In genomic region chr16:97310570-97310846, GRCm38 (mm10) we compare ENCODE assay signal across 9 mouse cellular contexts. TPM values are rescaled to one million over a fixed set of nuclear protein-coding genes. Genes with fewer than 3 reads are reported as not detected.
DNase-seq lines count a peak whose midpoint lies in the region; ATAC-seq and TF ChIP-seq lines count a peak whose summit lies in the region.
"Had no signal": no experiment of that assay in that cellular context is flagged by ENCODE, and none has a peak within 500 bp of the region (broad histone marks: within the 10 kb centered on the region; RNA-seq: fewer than 3 reads in every experiment).

No protein-coding gene starts in this region.

- H3K9me3 ChIP-seq in kidney, embryonic 16.5 days (ENCODE audit: low read length) = no peaks in the 10 kb centered on the region
- H3K9me3 ChIP-seq in MEL (replicated peaks; ENCODE audit: insufficient read depth, low read length) = no peaks in the 10 kb centered on the region

- no peak overlapping the region for H3K27ac ChIP-seq in kidney, embryonic 16.5 days (ENCODE audit: low read length)
- no peak overlapping the region for H3K27ac ChIP-seq in MEL (ENCODE audit: control insufficient read depth, low read depth, low read length)
- H3K27ac ChIP-seq: embryonic facial prominence, embryonic 12.5 days had no signal

- no peak overlapping the region for H3K4me3 ChIP-seq in kidney, embryonic 16.5 days (ENCODE audit: low read length)
- no peak overlapping the region for H3K4me3 ChIP-seq in MEL (ENCODE audit: control insufficient read depth in 1 of 2, insufficient read depth in 1 of 2, low read depth in 2 of 2, low read length in 2 of 2)
- H3K4me3 ChIP-seq: embryonic facial prominence, embryonic 12.5 days had no signal

- H3K4me2 ChIP-seq in kidney, embryonic 16.5 days (replicated peaks; ENCODE audit: low read depth, low read length) = no peak overlapping the region
- H3K4me2 ChIP-seq: embryonic facial prominence, embryonic 12.5 days had no signal

- WGBS in kidney, embryonic 16.5 days = 71% methylated on average over 1 of the region's 1 CpGs

- H3K9ac ChIP-seq in kidney, embryonic 16.5 days (replicated peaks; ENCODE audit: low read length) = no peak overlapping the region
- H3K9ac ChIP-seq in MEL (ENCODE audit: control insufficient read depth, low read depth, low read length, poor library complexity, severe bottlenecking) = no peak overlapping the region
- H3K9ac ChIP-seq: embryonic facial prominence, embryonic 12.5 days had no signal

- TF ChIP-seq CTCF in MEL (IDR thresholded peaks at IDR 0.05 in 2 of 3, conservative IDR thresholded peaks at IDR 0.05 in 1 of 3; ENCODE audit: control insufficient read depth in 1 of 3, insufficient read depth in 1 of 3, low read depth in 2 of 3, low read length in 3 of 3, poor library complexity in 1 of 3, severe bottlenecking in 1 of 3) = no peak

- H3K27me3 ChIP-seq in kidney, embryonic 16.5 days (ENCODE audit: insufficient read depth, low read length) = no peaks in the 10 kb centered on the region
- no peaks in the 10 kb centered on the region for H3K27me3 ChIP-seq in MEL (ENCODE audit: control insufficient read depth in 1 of 2, insufficient read depth in 2 of 2, low read length in 2 of 2)
- H3K27me3 ChIP-seq: embryonic facial prominence, embryonic 12.5 days had no signal

- DNase-seq in kidney, adult 8-10 months = no peak
- peak; percentile 46 for DNase-seq in MEL (ENCODE audit: low read depth, low spot score)
- no peak for DNase-seq in spleen, adult 18-20 months
- DNase-seq in right cerebral cortex, adult 18-20 months = no peak
- DNase-seq: cerebellum, adult 11 months had no signal

- ATAC-seq in kidney, embryonic 16.5 days (ENCODE audit: low FRiP score, low TSS enrichment) = 0 out of 2 replicates have a peak, but pooled peaks have one; percentile 11
- ATAC-seq in granulocyte monocyte progenitor cell, adult 5-6 weeks (replicated peaks; ENCODE audit: poor library complexity, severe bottlenecking) = peak; percentile 62
- ATAC-seq in megakaryocyte progenitor cell, adult 5-6 weeks (replicated peaks; ENCODE audit: poor library complexity) = peak; percentile 75

- no peaks in the 10 kb centered on the region for H3K79me2 ChIP-seq in MEL (ENCODE audit: control insufficient read depth, insufficient read depth, low read length, poor library complexity)

- TF ChIP-seq EP300 in MEL (IDR thresholded peaks at IDR 0.05; ENCODE audit: low read depth in 1 of 2, low read length in 2 of 2) = peak; percentile 39 to 60; a peak in 3 of 4 replicates

- H3K36me3 ChIP-seq in kidney, embryonic 16.5 days (ENCODE audit: insufficient read depth, low read length) = no peaks in the 10 kb centered on the region
- peaks cover 0 to 6% of the 10 kb centered on the region in 2 experiments; a peak in 2 of 4 replicates for H3K36me3 ChIP-seq in MEL (ENCODE audit: control insufficient read depth in 1 of 2, insufficient read depth in 2 of 2, low read length in 2 of 2)
- H3K36me3 ChIP-seq: embryonic facial prominence, embryonic 12.5 days had no signal

- no peak for TF ChIP-seq POLR2A in MEL (IDR thresholded peaks at IDR 0.05; ENCODE audit: control insufficient read depth in 1 of 2, insufficient read depth in 1 of 2, low read depth in 1 of 2, low read length in 2 of 2, poor library complexity in 1 of 2)

- no peak for TF ChIP-seq RAD21 in MEL (IDR thresholded peaks at IDR 0.05; ENCODE audit: low read depth, low read length)

- no peaks in the 10 kb centered on the region for H3K4me1 ChIP-seq in kidney, embryonic 16.5 days (ENCODE audit: insufficient read depth, low read length)
- 0 out of 4 replicates have a peak, but pooled peaks cover 0 to 9% of the 10 kb centered on the region in 2 experiments for H3K4me1 ChIP-seq in MEL (ENCODE audit: control insufficient read depth in 1 of 2, insufficient read depth in 2 of 2, low read length in 2 of 2)
- H3K4me1 ChIP-seq: embryonic facial prominence, embryonic 12.5 days had no signal

TF ChIP-seq in MEL, 35 proteins besides CTCF, POLR2A, EP300 and RAD21:
- TF ChIP-seq JUND (IDR thresholded peaks at IDR 0.05; ENCODE audit: low read depth, low read length) (no peak), GATA1 (IDR thresholded peaks at IDR 0.05; ENCODE audit: low read depth, low read length) (peak; percentile 20; the same call in 1 of the 2 replicates), BHLHE40 (IDR thresholded peaks at IDR 0.05; ENCODE audit: borderline replicate concordance, low read depth, low read length) (no peak), UBTF (IDR thresholded peaks at IDR 0.05; ENCODE audit: borderline replicate concordance, insufficient read depth, low read depth, low read length) (no peak), ZC3H11A (IDR thresholded peaks at IDR 0.05; ENCODE audit: low read depth, low read length) (no peak), TAL1 (IDR thresholded peaks at IDR 0.05; ENCODE audit: low read length) (peak; percentile 33; the same call in 1 of the 2 replicates), KAT2A (conservative IDR thresholded peaks at IDR 0.05; ENCODE audit: low read depth, low read length) (no peak), ZMIZ1 (IDR thresholded peaks at IDR 0.05; ENCODE audit: low read depth, low read length) (no peak), ETS1 (IDR thresholded peaks at IDR 0.05; ENCODE audit: low read depth, low read length) (peak; percentile 36; the same call in 1 of the 2 replicates), ELF1 (IDR thresholded peaks at IDR 0.05; ENCODE audit: low read depth, low read length) (no peak), MEF2A (IDR thresholded peaks at IDR 0.05; ENCODE audit: extremely low read depth, insufficient replicate concordance, low read depth, low read length, poor library complexity, severe bottlenecking) (no peak)

RNA-seq across cellular contexts. Expression of gene Bace2, which starts 46.0 kb away (rescaled TPM):
- polyA plus RNA-seq in kidney, embryonic 16.5 days (2015; fragmentation: Nextera tagmentation; extraction: Ambion mirVana) = 10.0 and 11.2 TPM in 2 replicates
- total RNA-seq in MEL (2012; rRNA removed) = not detected in 2 replicates
- not detected for polyA plus RNA-seq in MEL (2012; ENCODE audit: insufficient read depth in 1 of 2, insufficient read length in 2 of 2, low read depth in 1 of 2, low replicate concordance in 2 of 2, missing spikeins in 1 of 2)
- not detected in 2 replicates for total RNA-seq in granulocyte monocyte progenitor cell, adult 5-6 weeks (2014; fragmentation: Nextera tagmentation)
- not detected in 2 replicates for total RNA-seq in granulocyte monocyte progenitor cell, adult 5-6 weeks (2017)
- not detected in 2 replicates for total RNA-seq in megakaryocyte progenitor cell, adult 5-6 weeks (2015)
- not detected in 2 replicates for total RNA-seq in megakaryocyte progenitor cell, adult 5-6 weeks (2017)

Comparison
In these comparisons a context has a peak if more than half of its experiments do, and no peak if none do; other contexts are left out.
1. ATAC-seq: peak in every context shown above with its lines; median percentile 75 in megakaryocyte progenitor cell, adult 5-6 weeks; 62 in granulocyte monocyte progenitor cell, adult 5-6 weeks; 11 in kidney, embryonic 16.5 days.